Mouse (Mus musculus) cerebellum, postnatal 14 days (tissue): ENCODE data around the gene Gm21969.
A peak's percentile ranks its signal among the peaks of the same experiment; 100 is the strongest.

Experiments
- DNase-seq, 2 experiments: peaks; one replicate each; pipeline ENCODE4 v3.0.0; 2021; ENCODE audit warnings: mixed read lengths in 2 of 2

Gene Gm21969

DNA sequence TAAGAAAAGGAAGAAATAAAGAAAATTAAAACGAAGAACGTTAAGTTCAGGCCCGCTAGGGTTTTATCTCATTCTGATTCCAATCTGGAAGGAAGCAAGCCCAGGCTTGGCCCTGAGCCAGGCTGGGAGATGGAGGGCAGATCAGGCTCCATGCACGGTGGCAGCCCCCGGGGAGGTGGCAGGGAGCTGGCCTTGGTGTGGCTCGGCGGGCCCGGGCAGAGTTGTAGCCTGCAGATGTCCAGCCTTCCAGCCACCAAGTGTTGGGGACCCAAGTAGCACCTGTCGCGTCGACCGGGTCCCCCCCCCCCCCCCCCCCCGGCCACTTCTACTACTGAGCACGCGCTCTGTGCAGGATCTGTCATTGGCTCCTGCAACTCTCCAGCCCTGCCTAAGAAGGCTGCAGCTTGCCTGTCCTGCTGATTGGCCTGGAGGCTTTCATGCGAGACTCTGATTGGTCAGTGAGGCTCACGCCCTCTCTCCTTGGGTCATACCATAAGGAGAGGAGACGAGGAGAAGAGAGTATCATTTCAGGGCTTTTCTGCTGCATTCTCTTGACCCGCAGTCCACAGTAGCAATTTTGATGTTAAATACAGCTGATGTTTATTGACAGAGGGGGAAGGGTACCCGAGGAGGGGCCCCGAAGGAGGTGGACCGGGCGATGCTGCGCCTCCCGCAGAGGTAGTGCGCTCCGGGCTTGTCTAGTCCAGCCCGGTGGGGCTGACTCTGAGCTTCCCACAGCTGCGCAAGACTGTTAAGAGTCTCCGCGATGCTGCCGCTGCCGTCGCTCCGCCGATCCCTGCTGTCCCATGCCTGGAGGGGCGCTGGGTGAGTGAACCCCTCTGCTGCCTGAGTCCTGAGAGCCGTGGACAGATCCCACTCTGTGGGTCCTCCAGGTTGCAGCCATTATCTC is 19.6 kb downstream of the Gm21969 start, which contains the start of gene Aldh4a1:
Gene Aldh4a1, plus strand, starts transcription at position 494 of the 910 bp plus-strand sequence.
- DNase-seq, result peak; percentile 89 to 93

DNA sequence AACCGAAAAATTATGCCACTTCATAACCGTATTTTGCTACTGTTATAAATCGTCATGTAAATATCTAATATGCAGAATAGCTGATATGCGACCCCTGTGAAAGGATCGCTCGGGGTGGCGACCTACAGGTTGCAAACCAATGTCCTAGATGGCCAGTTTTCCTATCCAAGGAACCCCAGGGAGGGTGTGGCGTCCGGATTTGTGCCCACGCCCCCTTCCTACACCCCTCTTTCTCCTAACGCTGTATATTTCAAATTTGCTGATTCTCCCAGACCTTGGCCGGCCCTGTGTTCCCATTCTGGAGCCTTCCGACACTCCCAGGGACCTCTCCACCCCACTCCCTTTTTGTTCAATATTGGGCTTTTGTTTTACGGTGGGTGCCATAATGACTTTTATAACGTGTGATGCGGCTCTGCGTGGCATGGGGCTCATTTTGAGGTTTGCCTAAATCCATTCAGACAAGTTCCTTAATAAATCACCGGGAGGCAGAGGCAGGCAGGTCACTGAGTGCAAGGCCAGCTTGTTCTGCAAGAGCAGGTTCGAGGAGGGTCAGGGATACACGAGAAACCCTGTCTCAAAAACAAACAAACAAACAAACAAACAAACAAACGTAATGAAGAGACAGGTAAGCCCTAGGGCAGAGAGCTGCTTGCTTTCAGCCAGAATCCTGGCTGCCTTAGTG is 20.6 kb downstream of the Gm21969 start:
- no peak for DNase-seq

DNA sequence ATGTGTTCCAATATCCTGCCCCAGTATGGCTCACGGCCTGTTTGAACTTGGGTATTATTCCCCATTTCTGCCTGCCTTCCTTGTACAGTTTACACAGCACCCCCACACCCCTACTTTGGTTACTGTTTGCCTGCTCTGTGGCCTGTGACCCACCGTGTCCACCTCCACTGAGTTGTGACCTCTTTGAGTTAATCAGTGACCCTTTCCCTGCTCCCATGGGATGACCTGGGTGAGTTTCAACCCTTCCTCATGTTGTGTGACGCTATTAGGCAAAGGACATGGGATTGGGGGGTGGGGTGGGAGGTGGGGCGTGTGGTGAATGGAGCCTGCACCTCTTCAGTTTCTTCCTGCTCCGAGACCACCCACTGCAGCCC is 21.1 kb downstream of the Gm21969 start:
- DNase-seq, result no peak

DNA sequence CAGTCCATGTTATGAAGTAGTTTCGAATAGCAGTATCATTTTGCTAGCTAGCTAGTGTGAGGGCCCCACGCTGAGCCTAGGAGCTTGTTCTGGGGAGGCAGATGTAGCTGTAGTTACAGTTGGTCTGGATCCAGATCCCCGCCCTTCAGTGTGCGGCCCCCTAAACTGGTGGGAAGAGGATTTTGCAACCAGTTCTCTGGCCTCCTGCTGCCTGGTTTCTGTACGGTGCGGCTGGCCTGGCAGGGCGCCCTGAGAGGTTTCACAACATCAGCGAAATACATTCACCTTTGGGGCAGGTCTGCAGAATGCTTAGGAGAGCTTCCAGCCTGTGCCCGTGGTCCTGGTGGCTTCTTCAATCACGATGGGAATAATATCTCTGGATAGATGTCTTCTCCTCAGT is 21.7 kb downstream of the Gm21969 start:
- DNase-seq, result no peak

DNA sequence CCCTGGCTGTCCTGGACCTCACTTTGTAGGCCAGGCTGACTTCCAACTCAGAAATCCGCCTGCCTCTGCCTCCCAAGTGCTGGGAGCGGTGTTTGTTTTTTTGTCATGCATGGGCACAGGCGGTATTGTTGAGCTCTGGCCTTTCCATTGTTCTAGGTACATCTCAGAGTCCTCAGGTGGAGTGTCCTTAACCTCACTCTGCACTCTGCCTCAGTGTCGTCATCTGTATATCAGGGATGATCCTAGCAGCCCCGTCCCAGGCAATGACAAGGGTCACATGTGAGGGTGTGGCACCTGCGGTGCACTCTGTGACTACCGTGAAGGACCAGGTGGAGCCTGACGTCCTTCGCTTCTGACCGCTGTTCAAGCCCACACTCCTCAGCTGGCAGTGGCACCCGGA is 24.4 kb downstream of the Gm21969 start:
- DNase-seq, result no peak

DNA sequence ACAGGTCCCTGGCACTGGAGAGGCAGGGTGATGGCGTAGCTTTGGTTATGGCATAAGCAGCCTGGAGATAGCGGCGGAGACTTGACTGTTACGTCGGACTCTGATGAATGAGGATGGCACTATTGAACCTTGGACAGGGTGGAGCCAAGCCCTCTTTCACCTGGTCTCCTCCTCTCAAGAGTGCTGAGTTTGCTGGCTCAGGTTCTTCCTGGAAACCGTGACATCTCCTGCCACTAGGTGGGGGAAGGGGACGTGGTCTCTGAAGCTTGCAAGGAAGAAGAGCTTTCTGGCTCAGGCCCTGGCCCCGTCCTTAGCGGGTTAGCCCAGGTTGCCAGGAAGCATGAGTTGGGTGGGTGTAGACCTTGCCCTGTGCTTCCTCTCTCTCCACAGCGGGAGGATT is 27.2 kb downstream of the Gm21969 start:
- DNase-seq, result no peak

DNA sequence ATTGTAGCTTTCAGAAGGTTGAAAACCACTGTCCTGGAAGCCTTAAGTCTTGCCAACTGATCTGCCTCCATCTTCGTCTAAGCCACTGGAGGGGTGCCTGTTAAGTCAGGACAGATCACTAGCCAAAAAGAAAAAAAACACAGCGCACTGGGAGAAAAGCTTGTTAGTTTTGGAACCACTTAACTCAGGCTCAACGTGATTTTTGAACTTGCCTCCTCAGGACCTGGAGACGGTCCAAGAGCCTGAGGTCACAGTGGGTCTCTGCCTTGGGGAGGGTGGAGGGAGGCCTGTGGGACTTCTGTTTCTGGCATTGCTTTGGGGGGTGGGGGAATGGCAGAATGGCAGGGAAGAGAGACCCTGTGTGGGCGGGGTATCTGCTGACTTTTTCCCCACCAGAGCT is 28.2 kb downstream of the Gm21969 start:
- DNase-seq, result no peak

DNA sequence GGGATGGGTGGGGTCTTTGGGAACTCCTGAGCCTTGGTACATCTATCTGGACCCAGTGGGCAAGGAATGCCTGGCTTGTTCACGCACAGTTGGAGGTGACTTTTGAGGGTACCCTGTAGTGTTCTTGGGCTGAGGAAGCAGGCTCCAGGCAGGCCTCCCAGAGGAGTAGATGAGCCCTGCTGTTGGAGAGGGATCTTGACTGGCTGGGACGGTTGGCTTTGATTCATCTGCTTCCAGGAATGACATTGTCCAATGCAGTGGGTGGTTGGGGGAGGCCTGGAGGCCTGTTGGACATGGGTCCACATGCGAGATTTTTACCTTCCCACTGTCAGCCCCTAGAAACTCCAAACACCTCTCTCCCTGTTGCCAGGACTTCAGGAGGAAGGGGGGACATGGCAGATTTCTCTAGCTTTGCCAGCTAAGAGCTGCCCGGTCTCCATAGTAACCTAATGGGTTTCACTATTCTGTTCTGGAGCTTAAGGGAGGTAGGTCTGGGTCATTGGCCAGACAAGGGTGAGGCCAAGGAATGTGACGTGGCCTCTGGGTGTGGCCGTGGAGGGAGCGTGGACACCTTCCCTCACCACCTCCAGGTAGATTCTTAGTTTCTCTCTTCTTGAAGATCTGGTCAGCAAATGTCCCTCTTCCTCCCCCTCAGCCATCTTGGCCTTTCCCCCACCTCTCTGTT is 28.7 kb downstream of the Gm21969 start:
- DNase-seq, result no peak

DNA sequence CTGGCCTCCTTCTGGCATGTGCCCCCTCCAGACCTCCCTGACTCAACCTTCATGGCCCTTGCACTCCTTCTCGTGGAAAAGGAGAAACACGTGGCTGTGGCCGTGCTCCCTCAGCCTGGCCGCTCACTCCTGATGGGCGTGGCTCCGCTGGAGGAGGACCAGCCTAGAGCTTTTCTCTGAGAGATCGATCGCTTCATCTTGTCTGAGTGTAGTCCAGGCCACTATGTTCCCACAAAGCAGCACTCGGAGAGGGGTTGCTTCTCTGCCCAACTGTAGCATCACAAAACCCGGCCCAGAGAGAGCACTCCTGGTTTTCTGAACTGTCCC is 29.2 kb downstream of the Gm21969 start:
- DNase-seq, result no peak

DNA sequence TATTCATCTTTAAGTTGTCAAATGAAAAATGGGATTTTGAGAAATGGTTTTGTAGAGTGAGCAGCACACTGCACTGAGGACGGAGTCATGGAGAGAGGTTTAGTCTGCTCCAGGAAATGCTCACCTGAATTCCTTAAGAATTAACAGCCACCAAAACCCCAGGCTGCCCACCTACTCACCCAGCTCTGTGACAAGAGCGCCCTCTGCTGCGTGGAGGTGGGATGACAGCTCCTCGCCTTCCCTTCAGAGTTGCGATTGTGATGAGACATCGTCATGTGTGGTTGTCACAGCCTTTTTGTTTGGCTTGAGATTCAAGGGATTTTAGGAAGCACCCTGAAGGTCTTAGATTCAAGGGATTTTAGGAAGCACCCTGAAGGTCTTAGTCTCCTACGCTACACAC is 33.4 kb downstream of the Gm21969 start:
- peak; percentile 89 to 95 for DNase-seq

DNA sequence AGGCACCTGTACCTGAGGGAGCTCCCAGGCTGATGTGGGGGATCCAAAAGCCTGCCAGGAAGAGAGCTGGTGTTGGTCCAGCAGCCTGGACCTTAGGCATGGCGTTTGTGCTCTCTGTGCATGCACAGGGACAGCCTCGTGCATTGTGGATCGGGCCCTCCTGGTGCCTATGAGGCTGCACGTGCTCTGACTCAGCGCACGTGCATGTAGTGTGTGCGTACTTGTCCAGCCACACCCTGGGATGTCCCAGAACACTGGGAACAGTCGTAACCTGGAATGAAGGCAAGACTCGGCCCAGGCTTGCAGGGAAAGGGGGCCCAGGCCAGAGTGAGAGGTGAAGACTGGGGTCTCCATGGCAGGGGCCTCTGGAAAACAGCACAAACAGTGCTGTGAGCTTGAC is 34.9 kb downstream of the Gm21969 start:
- no peak for DNase-seq

DNA sequence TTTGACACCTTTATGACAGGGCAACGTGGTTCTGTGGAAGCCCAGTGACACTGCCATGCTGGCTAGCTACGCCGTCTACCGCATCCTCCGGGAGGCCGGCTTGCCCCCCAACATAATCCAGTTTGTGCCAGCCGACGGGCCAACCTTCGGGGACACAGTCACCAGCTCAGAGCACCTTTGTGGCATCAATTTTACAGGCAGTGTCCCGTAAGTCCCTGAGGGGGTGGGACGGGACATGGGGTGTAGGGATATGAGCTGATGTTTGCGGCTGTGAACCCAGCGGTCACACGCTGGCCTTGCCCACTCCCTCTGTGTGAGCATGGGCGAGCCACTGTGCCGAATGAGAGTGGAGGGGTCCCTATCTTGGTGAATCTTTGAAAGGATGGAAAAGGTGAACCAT is 35.4 kb downstream of the Gm21969 start:
- DNase-seq, result no peak

DNA sequence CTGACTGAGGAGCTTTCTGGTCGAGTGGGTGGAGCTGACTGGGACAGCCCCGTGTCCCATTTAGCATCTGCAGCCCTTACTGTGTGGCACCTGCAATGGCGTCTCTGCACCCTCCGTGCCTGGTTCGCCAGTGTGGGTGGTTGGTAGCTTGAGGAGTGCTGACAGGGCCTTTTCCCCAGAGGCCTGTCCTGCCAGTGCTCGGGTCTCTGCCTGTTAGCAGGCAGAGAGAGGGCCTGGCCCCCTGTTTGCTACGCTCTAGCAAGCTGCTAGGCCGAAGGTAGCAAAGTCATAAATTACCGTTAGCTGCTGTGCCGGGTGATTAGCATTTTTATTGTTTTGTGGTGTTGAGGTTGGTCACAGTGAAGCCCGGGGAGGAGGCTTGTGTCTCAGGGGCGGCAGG is 36.8 kb downstream of the Gm21969 start:
- DNase-seq, result no peak

DNA sequence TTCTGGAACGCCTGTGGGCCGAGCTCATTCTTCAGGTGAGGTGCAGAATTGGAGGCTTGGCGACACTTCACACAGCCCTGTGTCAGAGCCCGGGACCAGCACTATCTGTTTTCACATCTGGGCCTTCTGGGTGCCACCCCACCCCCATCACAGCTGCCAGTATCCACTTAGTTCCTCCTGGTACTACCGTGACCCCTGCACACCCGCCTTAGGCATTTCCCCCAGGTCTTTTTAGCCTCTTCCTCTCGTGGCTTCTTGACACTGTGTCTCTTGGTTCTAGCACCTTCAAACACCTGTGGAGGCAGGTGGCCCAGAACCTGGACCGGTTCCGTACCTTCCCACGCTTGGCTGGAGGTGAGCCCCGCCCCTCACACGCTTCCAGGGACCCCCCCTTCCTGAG is 37.3 kb downstream of the Gm21969 start:
- no peak for DNase-seq

DNA sequence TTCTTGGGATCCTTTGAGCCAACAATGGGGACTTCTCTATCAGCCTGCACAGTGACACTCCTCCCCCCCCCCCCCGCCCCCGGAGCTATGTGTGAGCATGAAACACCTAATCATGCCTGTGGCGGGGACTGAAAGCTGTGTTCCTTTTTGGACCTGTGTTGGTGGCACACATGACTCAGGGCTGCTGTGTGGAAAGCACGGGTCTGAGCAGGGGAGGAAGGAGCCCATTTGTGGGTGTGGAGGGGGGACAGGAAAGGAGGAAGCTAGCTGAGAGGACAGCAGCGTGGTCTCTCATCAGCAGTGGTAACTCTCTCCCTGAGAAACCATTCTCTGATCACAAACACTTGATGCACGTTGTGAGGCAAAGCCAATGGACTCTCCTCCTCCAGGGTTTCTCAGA is 37.8 kb downstream of the Gm21969 start:
- no peak for DNase-seq

DNA sequence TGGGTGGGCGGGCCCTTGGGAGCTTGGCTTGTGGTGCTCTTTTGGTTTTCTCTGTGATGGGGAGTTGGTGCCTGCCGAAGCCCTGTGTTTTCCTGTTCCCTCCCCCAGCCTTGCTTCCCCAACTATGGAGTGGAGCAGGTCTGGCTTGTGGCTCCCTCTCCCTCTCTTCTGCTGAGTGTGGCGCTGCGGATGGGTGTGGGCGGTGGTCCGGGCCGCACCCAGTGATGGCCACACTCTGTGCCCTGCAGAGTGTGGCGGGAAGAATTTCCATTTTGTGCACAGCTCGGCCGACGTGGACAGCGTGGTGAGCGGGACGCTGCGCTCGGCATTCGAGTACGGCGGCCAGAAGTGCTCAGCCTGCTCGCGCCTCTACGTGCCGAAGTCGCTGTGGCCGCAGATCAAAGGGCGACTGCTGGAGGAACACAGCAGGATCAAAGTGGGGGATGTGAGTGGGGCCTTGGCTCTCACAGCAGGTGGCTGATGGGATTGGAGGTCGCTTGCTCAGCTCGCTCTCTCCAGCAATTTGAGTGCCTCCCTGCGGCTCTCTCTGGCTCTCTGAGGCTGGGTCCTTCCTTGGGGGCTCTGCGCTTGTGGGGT is 38.9 kb downstream of the Gm21969 start:
- DNase-seq, result no peak

DNA sequence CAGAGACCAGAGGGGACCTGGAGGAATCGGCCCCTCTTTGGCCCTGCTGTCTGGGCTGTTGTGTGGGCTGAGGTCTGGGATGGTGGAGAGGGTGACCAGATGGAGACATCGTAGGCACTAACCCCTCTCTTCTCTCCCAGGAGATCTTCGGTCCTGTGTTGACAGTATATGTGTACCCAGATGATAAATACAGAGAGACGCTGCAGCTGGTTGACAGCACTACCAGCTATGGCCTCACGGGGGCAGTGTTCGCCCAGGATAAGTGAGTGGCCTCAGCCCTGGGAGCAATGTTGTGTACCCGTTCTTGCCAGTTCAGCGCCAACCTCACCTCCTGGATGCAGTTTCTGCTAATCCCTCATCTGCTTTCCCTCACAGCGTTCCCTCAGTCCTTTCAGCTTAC is 41.0 kb downstream of the Gm21969 start:
- peak; percentile 91 to 94 for DNase-seq

DNA sequence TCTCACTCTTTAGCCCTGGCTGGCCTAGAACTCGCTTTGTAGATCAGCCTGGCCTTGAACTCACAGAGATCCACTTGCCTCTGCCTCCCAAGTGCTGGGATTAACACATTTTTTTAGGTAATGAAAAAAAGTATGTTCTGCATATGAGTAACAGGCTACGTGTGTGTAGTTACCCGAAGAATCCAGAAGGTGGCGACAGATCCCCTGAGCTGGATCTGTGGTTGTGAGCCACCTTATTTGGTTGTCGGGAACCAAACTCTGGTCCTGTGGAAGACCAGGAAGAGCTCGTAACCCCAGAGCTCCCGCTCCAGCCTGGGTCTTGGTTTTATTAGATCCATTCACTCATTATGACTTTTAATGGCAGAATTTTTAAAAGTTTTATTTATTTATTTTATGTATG is 43.9 kb downstream of the Gm21969 start:
- DNase-seq, result no peak

DNA sequence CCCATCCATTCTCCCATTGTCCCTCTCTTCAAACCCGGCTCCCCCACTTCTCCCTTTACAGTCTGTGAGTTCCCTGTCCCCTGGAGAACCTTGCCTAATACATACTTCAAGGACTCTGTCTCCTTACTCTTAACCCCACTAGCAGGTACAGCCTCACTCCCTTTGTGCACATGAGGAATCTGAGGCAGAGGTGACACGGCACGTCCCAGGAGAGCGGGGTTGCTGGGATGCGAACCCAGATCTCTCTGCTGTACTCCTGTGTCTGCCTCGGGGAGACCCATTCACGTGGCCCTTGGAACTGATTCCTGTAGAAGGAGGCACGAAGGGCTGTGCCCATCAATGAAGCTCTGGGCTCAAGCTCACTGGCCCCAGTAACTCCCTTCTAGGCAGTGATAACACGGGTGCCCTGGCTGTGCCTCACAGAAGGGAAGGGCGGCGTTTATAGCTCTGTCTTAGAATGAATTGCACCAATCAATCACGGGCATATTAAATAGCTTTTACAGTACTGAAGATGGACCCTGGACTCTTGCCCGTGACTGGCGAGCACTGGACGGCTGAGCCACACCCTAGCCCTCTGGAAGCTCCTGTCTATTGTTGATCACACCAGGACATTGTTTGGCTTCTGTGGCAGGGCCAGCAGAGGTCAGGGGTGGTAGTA is 47.2 kb downstream of the Gm21969 start:
- no peak for DNase-seq

DNA sequence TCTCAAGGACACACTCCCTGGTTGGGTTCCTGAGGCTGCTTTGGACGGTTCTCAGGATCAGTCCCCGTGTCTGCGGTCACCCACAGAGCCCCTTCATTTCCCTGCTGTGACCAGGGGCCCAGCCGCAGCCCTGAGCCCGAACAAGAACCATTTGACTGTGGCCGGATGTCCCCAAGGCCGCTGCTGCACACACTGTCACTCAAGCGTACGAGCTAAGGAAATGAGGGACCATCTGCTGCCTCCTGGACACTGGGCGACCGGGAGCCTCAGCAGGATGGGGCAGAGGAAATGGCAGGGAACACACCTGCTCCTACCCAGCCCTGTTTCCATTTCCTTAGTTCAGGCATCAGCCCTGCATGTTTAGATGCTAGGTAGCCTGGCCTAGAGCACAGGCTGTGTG is 47.9 kb downstream of the Gm21969 start:
- DNase-seq, result no peak

DNA sequence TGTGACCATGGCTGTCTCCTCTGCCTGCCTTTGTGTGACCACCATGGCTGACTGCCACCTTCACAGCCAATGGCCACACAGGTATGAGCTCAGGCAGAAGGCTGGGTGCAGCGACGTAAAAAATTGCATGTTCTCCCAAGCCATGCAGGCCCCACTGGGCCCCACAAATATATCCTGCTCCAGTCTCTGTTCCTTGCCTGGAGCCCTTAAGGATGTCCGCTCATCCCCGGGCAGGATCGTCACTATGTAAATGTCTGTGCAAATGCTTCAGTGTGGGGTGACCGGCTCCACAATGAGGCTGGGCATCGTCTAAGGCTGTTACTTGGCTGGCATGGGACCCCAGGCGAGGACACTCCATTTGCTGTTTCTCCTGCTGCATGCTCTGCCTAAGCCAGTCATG is 50.3 kb downstream of the Gm21969 start, which contains the start of gene Tas1r2:
Gene Tas1r2, plus strand, starts transcription at position 301 of the 400 bp plus-strand sequence.
- DNase-seq, result no peak

DNA sequence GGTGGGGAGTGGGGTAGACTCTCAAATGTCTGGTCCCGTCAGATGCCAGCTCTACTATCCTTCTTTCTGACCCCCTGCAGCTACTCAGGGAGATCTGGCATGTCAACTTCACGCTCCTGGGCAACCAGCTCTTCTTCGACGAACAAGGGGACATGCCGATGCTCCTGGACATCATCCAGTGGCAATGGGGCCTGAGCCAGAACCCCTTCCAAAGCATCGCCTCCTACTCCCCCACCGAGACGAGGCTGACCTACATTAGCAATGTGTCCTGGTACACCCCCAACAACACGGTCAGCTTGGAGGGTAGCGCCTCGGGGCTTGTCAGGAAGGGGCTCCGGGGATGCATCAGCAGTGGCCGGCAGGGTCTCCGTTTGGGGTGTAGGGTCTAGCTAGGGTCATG is 58.9 kb downstream of the Gm21969 start:
- peak; percentile 60 to 80 for DNase-seq

DNA sequence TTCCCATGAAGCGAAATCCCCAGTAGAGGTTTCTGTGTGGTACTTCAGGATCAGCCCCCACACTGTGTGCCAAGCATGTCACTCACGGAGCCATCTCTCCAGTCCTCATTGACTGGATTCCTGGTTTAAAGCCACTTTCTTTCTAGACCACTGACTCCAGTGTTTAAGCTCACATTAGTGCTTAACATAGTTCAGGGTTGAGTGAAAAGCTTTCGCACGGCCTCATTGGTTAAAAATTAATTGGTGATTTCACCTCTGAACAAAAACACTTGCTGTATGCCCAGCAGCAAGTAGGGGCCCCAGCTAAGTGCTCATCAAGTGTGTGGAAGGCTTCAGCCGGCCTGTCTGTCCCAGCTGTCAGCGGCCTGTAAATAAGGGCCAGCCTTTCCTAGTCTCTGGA is 64.6 kb downstream of the Gm21969 start:
- DNase-seq, result no peak
